Mouse (Mus musculus) erythroid progenitor cell, adult 5-6 weeks (primary cell): ENCODE data around the gene 4931409K22Rik. TPM values are rescaled to one million over a fixed set of nuclear protein-coding genes. Genes with fewer than 3 reads are reported as not detected.
"Not testable (repeated sequence)": the region's sequence is repeated elsewhere in the genome, so short reads cannot be mapped to it uniquely, and the experiment has no call there.

Experiments used
- ATAC-seq: replicated peaks from 2 replicates; pipeline ENCODE4 v1.8.0; 2016; ENCODE audit warnings: moderate number of reproducible peaks, mild to moderate bottlenecking, moderate TSS enrichment, inconsistent platforms; ENCODE audit not compliant: poor library complexity, low FRiP score, severe bottlenecking
- total RNA-seq, 2 experiments: library from RNA; stranded (forward) in 1 of 2; stranded (reverse) in 1 of 2; fragments of 150-400 nt in 1 of 2; fragments of 186-747, 209-891 nt in 1 of 2; gene quantifications; 2 replicates each; pipeline versions ENCODE4 v1.2.3 to v1.2.4; 2015 to 2017; ENCODE audit warnings: low replicate concordance in 2 of 2

Gene 4931409K22Rik
- total RNA-seq, 2 experiments from 2014 or later = not detected

- ATAC-seq = no peak
Measured at GRCm38 (mm10) chr5:24594346-24594745, 37.7 kb upstream of the 4931409K22Rik start.

GRCm38 (mm10) chr5:24593928-24594327 lies 37.3 kb upstream of the 4931409K22Rik start:
- ATAC-seq = no peak

- ATAC-seq = no peak
Measured at GRCm38 (mm10) chr5:24593230-24593629, 36.6 kb upstream of the 4931409K22Rik start.

DNA sequence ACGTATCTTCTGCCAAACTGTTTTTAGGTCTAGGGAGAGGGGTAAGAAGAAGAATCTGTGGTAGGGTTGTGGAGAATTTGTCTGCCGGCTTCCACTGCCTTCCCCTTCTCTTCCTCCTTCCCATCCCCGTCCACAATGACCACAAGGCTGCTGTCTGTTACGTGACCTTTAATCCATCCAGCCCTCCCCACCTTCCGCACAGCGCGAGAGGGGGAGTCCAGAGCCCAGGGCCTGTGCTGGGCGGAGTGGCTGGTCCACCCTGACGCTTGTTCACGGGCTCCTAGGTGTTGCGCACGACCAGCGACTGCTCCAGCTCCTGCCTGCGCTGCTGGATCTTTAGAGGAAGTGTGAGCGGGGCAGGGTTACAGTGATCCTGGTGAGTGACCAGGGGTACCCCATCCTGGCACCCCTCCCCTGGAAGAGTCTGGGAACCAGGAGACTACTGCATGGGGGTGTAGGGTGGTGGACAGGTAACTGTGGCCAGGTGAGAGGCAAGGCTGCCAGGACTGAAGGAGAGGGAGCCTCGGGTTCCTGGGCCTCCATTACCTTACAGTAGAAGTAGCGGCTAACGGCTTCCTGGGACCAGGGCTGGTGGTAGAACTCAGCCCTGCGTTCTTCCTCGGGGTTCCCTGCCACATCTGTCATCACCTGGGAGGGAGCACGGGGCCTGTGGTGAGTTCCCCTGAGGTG lies 36.0 kb upstream of the 4931409K22Rik start:
- ATAC-seq = no peak

DNA sequence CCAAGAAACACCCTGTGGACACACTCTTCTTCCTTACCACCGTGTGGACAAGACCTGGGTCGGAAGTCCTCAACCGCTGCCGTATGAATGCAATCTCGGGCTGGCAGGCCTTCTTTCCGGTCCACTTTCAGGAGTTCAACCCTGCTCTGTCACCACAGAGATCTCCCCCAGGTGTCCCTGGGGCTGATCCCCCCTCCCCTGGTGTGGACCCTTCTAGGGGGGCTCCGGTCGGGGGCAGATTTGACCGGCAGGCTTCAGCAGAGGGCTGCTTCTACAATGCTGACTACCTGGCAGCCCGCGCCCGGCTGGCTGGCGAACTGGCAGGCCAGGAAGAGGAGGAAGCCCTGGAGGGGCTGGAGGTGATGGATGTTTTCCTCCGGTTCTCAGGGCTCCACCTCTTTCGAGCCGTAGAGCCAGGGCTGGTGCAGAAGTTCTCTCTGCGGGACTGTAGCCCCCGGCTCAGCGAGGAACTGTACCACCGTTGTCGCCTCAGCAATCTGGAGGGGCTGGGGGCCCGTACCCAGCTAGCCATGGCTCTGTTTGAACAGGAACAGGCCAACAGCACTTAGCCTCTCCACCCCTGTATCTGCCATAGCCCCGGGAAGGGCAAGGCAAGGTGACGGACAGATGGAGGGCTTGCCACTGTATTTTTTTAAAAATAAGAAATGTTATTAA lies 35.3 kb upstream of the 4931409K22Rik start:
- ATAC-seq = no peak

- ATAC-seq = no peak
Measured at GRCm38 (mm10) chr5:24591268-24591721, 34.7 kb upstream of the 4931409K22Rik start.

DNA sequence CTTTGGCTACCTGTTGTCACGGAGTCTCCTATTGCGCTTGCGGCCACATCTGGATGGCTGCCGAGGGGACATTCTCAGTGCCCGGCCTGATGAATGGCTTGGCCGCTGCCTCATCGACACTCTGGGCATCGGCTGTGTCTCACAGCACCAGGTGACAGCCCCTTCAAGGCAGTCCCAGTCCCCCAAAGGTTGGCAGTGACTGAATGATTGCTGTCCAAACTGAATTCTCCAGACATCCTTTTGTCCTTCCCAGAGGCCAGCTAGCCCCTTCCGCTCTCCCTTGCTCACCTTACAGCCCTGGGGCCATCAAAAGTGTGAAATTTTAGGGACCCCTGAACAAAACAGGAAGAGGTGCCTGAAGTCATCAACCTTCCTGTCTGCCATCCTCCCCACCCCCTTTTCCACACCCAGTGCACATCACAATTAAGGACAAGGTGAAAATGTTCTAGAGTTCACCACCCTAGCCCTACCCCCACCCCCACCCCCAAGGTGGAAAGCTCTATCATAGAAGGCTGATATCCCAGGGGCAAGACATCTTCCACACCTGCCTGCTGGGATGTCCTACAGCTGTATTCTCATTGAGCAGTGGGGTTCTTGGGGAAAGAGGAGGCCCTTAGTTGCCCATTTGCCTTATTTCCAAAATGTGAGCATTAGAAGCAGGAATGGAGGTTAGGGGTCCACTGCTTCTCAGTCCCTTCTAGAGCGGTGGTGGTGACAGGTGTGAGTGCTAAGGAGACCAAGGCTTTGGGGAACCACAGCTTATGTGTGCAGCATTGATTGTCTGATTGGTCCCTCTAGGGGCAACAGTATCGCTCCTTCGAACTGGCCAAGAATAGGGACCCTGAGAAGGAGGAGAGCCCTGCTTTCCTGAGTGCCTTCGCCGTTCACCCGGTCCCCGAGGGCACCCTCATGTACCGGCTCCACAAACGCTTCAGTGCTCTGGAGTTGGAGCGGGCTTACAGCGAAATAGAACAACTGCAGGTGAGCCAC lies 33.2 kb upstream of the 4931409K22Rik start:
- ATAC-seq = no peak

GRCm38 (mm10) chr5:24587200-24587577 lies 30.6 kb upstream of the 4931409K22Rik start:
- peak; percentile 62 for ATAC-seq

DNA sequence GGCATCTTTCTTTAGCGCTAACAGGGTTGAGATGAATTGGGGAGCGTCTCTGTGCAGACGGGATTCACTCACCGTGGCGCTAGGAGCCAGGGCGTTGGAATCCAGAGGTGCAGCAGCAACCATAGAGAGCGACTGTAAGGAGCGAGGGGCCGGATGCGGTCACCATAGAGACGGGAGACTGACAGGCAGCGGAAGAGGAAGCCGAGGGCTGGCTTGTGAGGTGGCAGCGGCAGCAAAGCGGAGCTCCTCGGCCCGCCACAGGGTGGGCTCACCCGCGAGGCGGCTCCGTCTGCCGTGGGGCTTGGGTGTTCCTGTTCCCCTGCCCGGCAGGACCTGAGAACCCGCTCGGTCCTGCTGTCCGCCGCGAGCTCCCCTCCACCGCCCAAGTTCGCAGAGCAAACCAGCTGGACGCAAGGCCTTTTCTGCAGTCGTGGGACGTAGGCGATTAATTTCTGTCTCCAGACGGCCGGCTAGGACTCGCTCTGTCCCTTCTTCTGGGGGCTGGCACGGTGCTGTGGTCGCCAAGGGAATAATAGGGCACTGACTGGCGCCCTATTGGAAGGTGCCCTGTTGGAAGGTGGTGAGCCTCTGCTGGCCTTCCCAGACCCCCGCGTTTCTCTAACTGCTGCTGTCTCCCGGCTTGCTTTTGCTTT lies 30.1 kb upstream of the 4931409K22Rik start, which contains the start of gene Chpf2:
Chpf2 (plus strand) TSS at position 195 of the 653 bp plus-strand sequence.
- ATAC-seq = peak; percentile 81

DNA sequence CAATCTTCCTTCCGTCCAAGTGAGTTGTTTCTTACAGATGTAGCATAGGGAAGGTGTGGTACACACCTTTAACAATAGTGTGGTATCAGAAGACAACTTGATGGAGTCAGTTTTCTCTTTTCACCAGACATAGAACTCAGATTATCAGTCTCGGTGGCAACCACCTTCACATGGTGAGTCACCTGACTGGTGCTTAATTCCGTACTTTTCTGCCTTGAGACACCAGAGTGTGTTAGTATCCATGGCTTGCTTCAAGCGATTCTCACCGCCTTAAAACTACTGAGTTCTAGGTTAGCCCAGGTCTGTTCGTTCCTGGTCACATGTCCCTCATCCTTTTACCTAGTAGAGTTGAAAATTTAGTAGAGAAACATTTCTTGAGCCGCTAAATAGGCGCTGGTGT lies 29.5 kb upstream of the 4931409K22Rik start:
- ATAC-seq = 0 out of 2 replicates have a peak, but pooled peaks have one; percentile 4

- ATAC-seq = no peak
Measured at GRCm38 (mm10) chr5:24578109-24578963, 21.7 kb upstream of the 4931409K22Rik start.

GRCm38 (mm10) chr5:24577183-24577929 lies 20.7 kb upstream of the 4931409K22Rik start, which contains the start of gene Abcf2:
Gene Abcf2, minus strand, starts transcription at chr5:24577467.
- ATAC-seq = peak; percentile 97

GRCm38 (mm10) chr5:24576801-24577182 lies 20.2 kb upstream of the 4931409K22Rik start:
- ATAC-seq = peak; percentile 37

DNA sequence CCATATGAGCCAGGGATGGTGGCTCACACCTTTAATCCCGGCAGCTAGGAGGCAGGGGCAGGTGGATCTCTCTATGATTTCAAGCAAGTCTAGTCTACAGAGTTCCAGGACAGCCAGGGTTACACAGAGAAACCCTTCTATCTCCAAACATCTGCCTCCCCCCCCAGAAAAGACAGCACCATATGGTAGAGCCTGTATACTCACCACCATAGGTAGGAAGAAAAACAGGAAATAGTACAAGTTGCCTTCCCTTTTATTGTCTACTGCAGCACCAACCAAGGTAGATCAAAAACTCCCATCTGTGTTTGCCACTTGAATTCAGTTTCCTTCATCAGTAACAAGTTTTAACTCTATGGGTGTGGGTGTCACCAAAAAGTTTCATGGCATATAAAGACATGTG lies 19.3 kb upstream of the 4931409K22Rik start:
- ATAC-seq = no peak

GRCm38 (mm10) chr5:24555335-24555734 lies 1.3 kb downstream of the 4931409K22Rik start:
- not testable (repeated sequence) for ATAC-seq

DNA sequence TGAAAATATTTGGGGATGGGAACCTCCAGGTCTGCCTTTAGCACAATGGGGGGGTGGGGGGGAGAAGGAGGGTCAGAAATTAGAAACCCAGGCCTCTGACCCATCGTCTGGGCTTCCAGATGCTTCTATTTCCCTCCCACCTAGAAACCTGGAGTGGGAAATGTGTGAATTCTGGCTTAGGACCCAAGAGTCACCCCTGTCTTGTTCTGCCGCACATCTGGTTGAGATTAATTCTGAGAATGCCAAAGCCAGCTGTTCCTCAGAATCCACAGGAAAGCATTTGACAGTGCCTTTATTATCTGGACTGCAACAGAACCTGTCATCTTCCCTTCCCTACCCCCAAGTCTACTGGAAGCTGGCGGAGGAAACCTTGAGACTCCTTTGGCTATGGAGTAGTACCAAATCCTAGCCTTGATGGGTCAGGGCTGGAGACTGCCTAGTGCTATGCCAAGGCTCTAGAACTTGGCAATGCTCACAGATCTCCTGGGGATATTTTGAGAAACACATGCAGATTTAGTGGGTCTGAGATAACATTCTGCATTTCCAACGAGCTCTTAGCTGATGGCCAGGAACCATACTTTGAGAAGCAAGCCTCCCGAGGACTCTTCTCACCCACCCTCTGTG lies 2.9 kb downstream of the 4931409K22Rik start:
- no peak for ATAC-seq

- no peak for ATAC-seq
Measured at GRCm38 (mm10) chr5:24551317-24551688, 5.3 kb downstream of the 4931409K22Rik start.
